Mouse (Mus musculus) erythroblast, embryonic 14.5 days (primary cell): Measurements from ENCODE around the gene Mindy1.

Experiments used
- GATA1 ChIP-seq: IDR thresholded peaks from 2 replicates; pipeline ENCODE4 v1.6.1; 2012; ENCODE audit warnings: low read length, inconsistent platforms, mixed read lengths
- TAL1 ChIP-seq: IDR thresholded peaks from 3 replicates; pipeline ENCODE4 v1.6.1; 2012; ENCODE audit warnings: low read length, inconsistent platforms, mixed read lengths

- TF ChIP-seq GATA1 = no peak
- TF ChIP-seq TAL1 = no peak
Measured at GRCm38 (mm10) chr3:95235386-95236301, 45.5 kb upstream of the Mindy1 start.
